ENCODE assay signal across 8 mouse cellular contexts in the genomic region with DNA sequence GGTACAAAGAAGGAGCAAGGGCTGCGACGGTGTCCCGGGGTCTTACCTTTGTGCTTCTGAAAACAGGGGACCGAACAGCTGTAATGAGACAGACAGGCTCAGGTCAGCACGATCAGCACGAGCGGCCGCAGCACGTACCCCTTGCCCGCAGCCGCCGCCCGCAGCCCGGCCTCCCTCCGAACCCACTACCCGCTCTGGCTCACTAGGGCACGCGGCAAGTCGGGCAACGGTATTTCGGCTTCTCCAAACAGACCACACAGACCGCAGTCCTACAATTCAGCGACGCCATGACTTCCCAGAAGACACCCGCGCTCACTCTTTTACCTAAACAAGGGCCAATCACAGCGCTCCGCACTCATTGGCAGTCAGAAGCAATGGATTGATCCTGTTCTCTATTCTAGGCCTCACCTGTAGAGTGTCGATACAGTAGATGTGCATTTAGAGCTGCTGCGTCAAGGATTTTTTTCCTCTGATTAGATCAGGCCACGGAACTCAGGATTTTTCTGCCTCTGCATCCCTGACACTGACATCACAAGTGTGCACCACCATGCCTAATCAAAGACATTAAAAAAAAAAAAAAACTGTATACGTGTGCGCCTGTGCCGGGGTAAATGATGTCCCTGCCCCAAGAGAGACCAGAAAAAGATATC. TPM values are rescaled to one million over a fixed set of nuclear protein-coding genes. Genes with fewer than 3 reads are reported as not detected.
A peak's percentile ranks its signal among the peaks of the same experiment; 100 is the strongest.
DNase-seq lines count a peak whose midpoint lies in the region; ATAC-seq and TF ChIP-seq lines count a peak whose summit lies in the region.

A gene (minus strand): TSS at position 314 of the 650 bp plus-strand sequence.

- peak; percentile 91 for ATAC-seq in hindbrain, postnatal 0 days
- ATAC-seq in megakaryocyte, adult 5-6 weeks (ENCODE audit: poor library complexity, severe bottlenecking): peak; percentile 97

- intact Hi-C loops in gastrocnemius, adult 2 months (cut with DNase I): loop anchor here (5.0 kb wide), 2 partner anchors 266 to 346 kb away; no protein-coding TSS in a partner anchor
- intact Hi-C loops in left cerebral cortex, adult 2 months (cut with DNase I): no loop called here

- 4% methylated on average over 34 of the region's 34 CpGs for WGBS in hindbrain, postnatal 0 days

- no peak for TF ChIP-seq CTCF in gastrocnemius, adult 2 months (IDR thresholded peaks at IDR 0.05)
- TF ChIP-seq CTCF in hindbrain, postnatal 0 days (IDR thresholded peaks at IDR 0.05; ENCODE audit: low read depth): peak; percentile 41; the same call in 1 of the 2 replicates
- peak; percentile 2; the same call in 1 of the 2 replicates for TF ChIP-seq CTCF in left cerebral cortex, adult 2 months (IDR thresholded peaks at IDR 0.05)

- no peaks in the 10 kb centered on the region for H3K9me3 ChIP-seq in hindbrain, postnatal 0 days (ENCODE audit: low read length)

- H3K4me2 ChIP-seq in hindbrain, postnatal 0 days (ENCODE audit: low read depth, low read length): peak within 1 kb of the TSS; percentile 91

- peaks cover 19% of the 10 kb centered on the region for H3K36me3 ChIP-seq in hindbrain, postnatal 0 days (ENCODE audit: insufficient read depth, low read length)

- peaks cover 3% of the 10 kb centered on the region; the same call in 1 of the 2 replicates for H3K27me3 ChIP-seq in hindbrain, postnatal 0 days (ENCODE audit: insufficient read depth, low read length)

- H3K4me1 ChIP-seq in hindbrain, postnatal 0 days (ENCODE audit: insufficient read depth, low read length): no peaks in the 10 kb centered on the region

- peak within 1 kb of the TSS; percentile 93 for H3K4me3 ChIP-seq in gastrocnemius, adult 2 months
- H3K4me3 ChIP-seq in hindbrain, postnatal 0 days (ENCODE audit: low read length): peak within 1 kb of the TSS; percentile 87
- peak within 1 kb of the TSS; percentile 86 for H3K4me3 ChIP-seq in left cerebral cortex, adult 2 months

- peak within 1 kb of the TSS; percentile 82 for H3K9ac ChIP-seq in hindbrain, postnatal 0 days (replicated peaks; ENCODE audit: low read length)

- peak; percentile 80 for DNase-seq in WW6 (ENCODE audit: low read depth, low spot score)
- DNase-seq in cerebellum, postnatal 4 days (ENCODE audit: low spot score in 2 of 2): peak; percentile 41 to 77
- DNase-seq in gastrocnemius, adult 2 months: peak; percentile 84
- peak; percentile 94 for DNase-seq in hindbrain, postnatal 0 days (ENCODE audit: low spot score)
- peak; percentile 84 for DNase-seq in left cerebral cortex, adult 2 months (ENCODE audit: extremely low spot score in 1 of 2, low spot score in 2 of 2)
- peak; percentile 93 to 95 for DNase-seq in right cerebral cortex, adult 2 months (ENCODE audit: low spot score in 2 of 2)
- DNase-seq in urinary bladder, postnatal 14 days (ENCODE audit: low spot score): peak; percentile 86

- H3K27ac ChIP-seq in gastrocnemius, adult 2 months: peak within 1 kb of the TSS; percentile 82
- peak within 1 kb of the TSS; percentile 66; the same call in 1 of the 2 replicates for H3K27ac ChIP-seq in hindbrain, postnatal 0 days
- H3K27ac ChIP-seq in left cerebral cortex, adult 2 months: peak within 1 kb of the TSS; percentile 73

RNA-seq across cellular contexts. Expression of the gene that starts here (rescaled TPM):
- total RNA-seq in gastrocnemius, adult 2 months (2021): 10 to 100 TPM; 13.7 to 16.5 TPM
- total RNA-seq in hindbrain, postnatal 0 days (2014; rRNA removed): 36.7 and 44.4 TPM in 2 replicates
- polyA plus RNA-seq in hindbrain, postnatal 0 days (2015; fragmentation: Nextera tagmentation; extraction: Ambion mirVana): 85.9 and 89.3 TPM in 2 replicates
- total RNA-seq in left cerebral cortex, adult 2 months (2021): 10 to 100 TPM; 34.8 to 36.5 TPM
- total RNA-seq in megakaryocyte, adult 5-6 weeks (2015): 20.8 and 21.8 TPM in 2 replicates
- 14.6 and 14.9 TPM in 2 replicates for total RNA-seq in megakaryocyte, adult 5-6 weeks (2017)

Comparison
In these comparisons a context has a peak if more than half of its experiments do, and no peak if none do; other contexts are left out.
1. Peak in every context shown above with its lines: DNase-seq, ATAC-seq, H3K4me3 ChIP-seq and H3K27ac ChIP-seq.